Mouse (Mus musculus): ENCODE data around the gene Sugct. TPM values are rescaled to one million over a fixed set of nuclear protein-coding genes. Genes with fewer than 3 reads are reported as not detected.

Sugct gene
- polyA plus RNA-seq, 1 experiment: 1.0 TPM

GRCm38 (mm10) chr13:17291057-17291456 lies 404.3 kb downstream of the Sugct start:
- Histone ChIP-seq H3K79me2 (ENCODE audit: control insufficient read depth, insufficient read depth) (no peaks in the 10 kb centered on the region), H3K4me2 (ENCODE audit: low read depth) (no peak overlapping the region), H3K4me3 (no peak overlapping the region)

GRCm38 (mm10) chr13:17288377-17288776 lies 407.0 kb downstream of the Sugct start:
- Histone ChIP-seq H3ac (ENCODE audit: control insufficient read depth, insufficient read length) (no peak overlapping the region), H3K27me3 (ENCODE audit: control insufficient read depth, insufficient read depth, insufficient read length) (no peaks in the 10 kb centered on the region), H3K79me2 (ENCODE audit: control insufficient read depth, insufficient read depth) (no peaks in the 10 kb centered on the region), H3K36me3 (ENCODE audit: control insufficient read depth, insufficient read depth) (no peaks in the 10 kb centered on the region), H3K4me3 (no peak overlapping the region), H3K4me2 (ENCODE audit: low read depth) (no peak overlapping the region)
- TF ChIP-seq MYOD1 (IDR thresholded peaks at IDR 0.05; ENCODE audit: control insufficient read depth in 1 of 3, insufficient read length in 2 of 3, low read depth in 2 of 3) (no peak), REST (IDR thresholded peaks at IDR 0.05; ENCODE audit: insufficient read depth, insufficient read length) (no peak), MAX (IDR thresholded peaks at IDR 0.05; ENCODE audit: low read depth) (no peak), POLR2AphosphoS2 (IDR thresholded peaks at IDR 0.05; ENCODE audit: insufficient read length, low read depth) (no peak), E2F4 (IDR thresholded peaks at IDR 0.05; ENCODE audit: insufficient read depth) (no peak), TCF3 (IDR thresholded peaks at IDR 0.05; ENCODE audit: insufficient read length, low read depth) (no peak), MYOG (IDR thresholded peaks at IDR 0.05; ENCODE audit: control insufficient read depth in 1 of 3, insufficient read depth in 1 of 3, insufficient read length in 2 of 3, low read depth in 2 of 3) (no peak), CEBPB (IDR thresholded peaks at IDR 0.05; ENCODE audit: insufficient read depth, poor library complexity, severe bottlenecking) (no peak), POLR2A (IDR thresholded peaks at IDR 0.05; ENCODE audit: insufficient read length, low read depth) (no peak), USF1 (IDR thresholded peaks at IDR 0.05; ENCODE audit: low read depth) (no peak)

More at GRCm38 (mm10) chr13:17291057-17291456, 404.3 kb downstream of the Sugct start:
- H3K36me3 ChIP-seq (ENCODE audit: control insufficient read depth, insufficient read depth): no peaks in the 10 kb centered on the region
- no peak overlapping the region for H3ac ChIP-seq (ENCODE audit: control insufficient read depth, insufficient read length)
- TF ChIP-seq MYOG (IDR thresholded peaks at IDR 0.05; ENCODE audit: control insufficient read depth in 1 of 3, insufficient read depth in 1 of 3, insufficient read length in 2 of 3, low read depth in 2 of 3) (no peak), POLR2A (IDR thresholded peaks at IDR 0.05; ENCODE audit: insufficient read length, low read depth) (no peak), CEBPB (IDR thresholded peaks at IDR 0.05; ENCODE audit: insufficient read depth, poor library complexity, severe bottlenecking) (no peak), MYOD1 (IDR thresholded peaks at IDR 0.05; ENCODE audit: control insufficient read depth in 1 of 3, insufficient read length in 2 of 3, low read depth in 2 of 3) (no peak), USF1 (IDR thresholded peaks at IDR 0.05; ENCODE audit: low read depth) (no peak)
- no peaks in the 10 kb centered on the region for H3K27me3 ChIP-seq (ENCODE audit: control insufficient read depth, insufficient read depth, insufficient read length)

GRCm38 (mm10) chr13:17245936-17246335 lies 449.4 kb downstream of the Sugct start:
- no peak overlapping the region for H3K4me2 ChIP-seq (ENCODE audit: low read depth)
- H3ac ChIP-seq (ENCODE audit: control insufficient read depth, insufficient read length): no peak overlapping the region
- H3K36me3 ChIP-seq (ENCODE audit: control insufficient read depth, insufficient read depth): no peaks in the 10 kb centered on the region
- H3K27me3 ChIP-seq (ENCODE audit: control insufficient read depth, insufficient read depth, insufficient read length): no peaks in the 10 kb centered on the region
- TF ChIP-seq MAX (IDR thresholded peaks at IDR 0.05; ENCODE audit: low read depth) (no peak), MYOD1 (IDR thresholded peaks at IDR 0.05; ENCODE audit: control insufficient read depth in 1 of 3, insufficient read length in 2 of 3, low read depth in 2 of 3) (no peak), POLR2AphosphoS2 (IDR thresholded peaks at IDR 0.05; ENCODE audit: insufficient read length, low read depth) (no peak), SRF (IDR thresholded peaks at IDR 0.05; ENCODE audit: control insufficient read depth, insufficient read length, low read depth) (no peak), CEBPB (IDR thresholded peaks at IDR 0.05; ENCODE audit: insufficient read depth, poor library complexity, severe bottlenecking) (no peak), REST (IDR thresholded peaks at IDR 0.05; ENCODE audit: insufficient read depth, insufficient read length) (no peak), MYOG (IDR thresholded peaks at IDR 0.05; ENCODE audit: control insufficient read depth in 1 of 3, insufficient read depth in 1 of 3, insufficient read length in 2 of 3, low read depth in 2 of 3) (no peak), E2F4 (IDR thresholded peaks at IDR 0.05; ENCODE audit: insufficient read depth) (no peak), TCF3 (IDR thresholded peaks at IDR 0.05; ENCODE audit: insufficient read length, low read depth) (no peak), TCF12 (IDR thresholded peaks at IDR 0.05; ENCODE audit: insufficient read depth, poor library complexity, severe bottlenecking) (no peak), USF1 (IDR thresholded peaks at IDR 0.05; ENCODE audit: low read depth) (no peak), POLR2A (IDR thresholded peaks at IDR 0.05; ENCODE audit: insufficient read length, low read depth) (no peak)
- H3K4me3 ChIP-seq: no peak overlapping the region
- H3K79me2 ChIP-seq (ENCODE audit: control insufficient read depth, insufficient read depth): no peaks in the 10 kb centered on the region

GRCm38 (mm10) chr13:17216524-17216923 lies 478.8 kb downstream of the Sugct start:
- Histone ChIP-seq H3K4me2 (ENCODE audit: low read depth) (peak overlapping the region; percentile 12), H3K4me3 (no peak overlapping the region), H3K27me3 (ENCODE audit: control insufficient read depth, insufficient read depth, insufficient read length) (no peaks in the 10 kb centered on the region), H3K79me2 (ENCODE audit: control insufficient read depth, insufficient read depth) (no peaks in the 10 kb centered on the region), H3K36me3 (ENCODE audit: control insufficient read depth, insufficient read depth) (no peaks in the 10 kb centered on the region), H3ac (ENCODE audit: control insufficient read depth, insufficient read length) (no peak overlapping the region)
- TF ChIP-seq USF1 (IDR thresholded peaks at IDR 0.05; ENCODE audit: low read depth) (no peak), E2F4 (IDR thresholded peaks at IDR 0.05; ENCODE audit: insufficient read depth) (no peak), POLR2AphosphoS2 (IDR thresholded peaks at IDR 0.05; ENCODE audit: insufficient read length, low read depth) (no peak), SRF (IDR thresholded peaks at IDR 0.05; ENCODE audit: control insufficient read depth, insufficient read length, low read depth) (no peak), TCF3 (IDR thresholded peaks at IDR 0.05; ENCODE audit: insufficient read length, low read depth) (no peak)

- peak overlapping the region; percentile 47 for H3K4me2 ChIP-seq (ENCODE audit: low read depth)
- no peak overlapping the region for H3ac ChIP-seq (ENCODE audit: control insufficient read depth, insufficient read length)
- no peak overlapping the region for H3K4me3 ChIP-seq
- no peak for TF ChIP-seq CEBPB (IDR thresholded peaks at IDR 0.05; ENCODE audit: insufficient read depth, poor library complexity, severe bottlenecking)
- TF ChIP-seq MYOD1 (IDR thresholded peaks at IDR 0.05; ENCODE audit: control insufficient read depth in 1 of 3, insufficient read length in 2 of 3, low read depth in 2 of 3): no peak
- no peak for TF ChIP-seq POLR2AphosphoS2 (IDR thresholded peaks at IDR 0.05; ENCODE audit: insufficient read length, low read depth)
- no peak for TF ChIP-seq TCF3 (IDR thresholded peaks at IDR 0.05; ENCODE audit: insufficient read length, low read depth)
- TF ChIP-seq SRF (IDR thresholded peaks at IDR 0.05; ENCODE audit: control insufficient read depth, insufficient read length, low read depth): no peak
- no peak for TF ChIP-seq POLR2A (IDR thresholded peaks at IDR 0.05; ENCODE audit: insufficient read length, low read depth)
- TF ChIP-seq TCF12 (IDR thresholded peaks at IDR 0.05; ENCODE audit: insufficient read depth, poor library complexity, severe bottlenecking): no peak
- no peak for TF ChIP-seq E2F4 (IDR thresholded peaks at IDR 0.05; ENCODE audit: insufficient read depth)
- no peak for TF ChIP-seq REST (IDR thresholded peaks at IDR 0.05; ENCODE audit: insufficient read depth, insufficient read length)
- TF ChIP-seq USF1 (IDR thresholded peaks at IDR 0.05; ENCODE audit: low read depth): no peak
- TF ChIP-seq MYOG (IDR thresholded peaks at IDR 0.05; ENCODE audit: control insufficient read depth in 1 of 3, insufficient read depth in 1 of 3, insufficient read length in 2 of 3, low read depth in 2 of 3): no peak
- no peak for TF ChIP-seq MAX (IDR thresholded peaks at IDR 0.05; ENCODE audit: low read depth)
- H3K79me2 ChIP-seq (ENCODE audit: control insufficient read depth, insufficient read depth): no peaks in the 10 kb centered on the region
- H3K36me3 ChIP-seq (ENCODE audit: control insufficient read depth, insufficient read depth): no peaks in the 10 kb centered on the region
- no peaks in the 10 kb centered on the region for H3K27me3 ChIP-seq (ENCODE audit: control insufficient read depth, insufficient read depth, insufficient read length)
Measured at GRCm38 (mm10) chr13:17212681-17213080, 482.7 kb downstream of the Sugct start.
